Mouse (Mus musculus) cerebellum, adult 18-20 months (tissue): ENCODE data around the gene Atp13a5.

Source experiments
- DNase-seq, 2 experiments: peaks; one replicate each; pipeline ENCODE4 v3.0.0; 2021

The Atp13a5 gene

DNA sequence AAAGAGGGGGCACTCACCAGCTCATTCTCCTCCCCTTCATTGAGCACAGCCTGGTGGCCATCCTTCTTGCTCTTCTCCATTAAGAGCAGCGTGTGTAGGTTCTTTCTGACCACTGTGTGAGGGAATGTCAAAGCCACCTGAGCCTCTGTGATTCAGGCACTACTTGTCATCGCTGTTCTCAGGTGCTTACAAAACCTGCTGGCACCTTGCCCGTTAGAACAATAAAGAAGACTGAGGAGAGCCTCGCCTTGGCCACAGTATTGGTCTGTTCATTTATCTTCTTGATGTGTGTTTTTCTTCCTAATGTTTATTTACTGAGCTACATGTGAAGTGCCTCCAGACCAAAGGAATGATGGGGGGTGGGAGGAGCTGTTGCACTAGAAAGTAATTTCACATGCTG, at the start of gene Atp13a5:
Gene Atp13a5, minus strand, starts transcription at position 275 of the 400 bp plus-strand sequence.
- DNase-seq, result no peak

DNA sequence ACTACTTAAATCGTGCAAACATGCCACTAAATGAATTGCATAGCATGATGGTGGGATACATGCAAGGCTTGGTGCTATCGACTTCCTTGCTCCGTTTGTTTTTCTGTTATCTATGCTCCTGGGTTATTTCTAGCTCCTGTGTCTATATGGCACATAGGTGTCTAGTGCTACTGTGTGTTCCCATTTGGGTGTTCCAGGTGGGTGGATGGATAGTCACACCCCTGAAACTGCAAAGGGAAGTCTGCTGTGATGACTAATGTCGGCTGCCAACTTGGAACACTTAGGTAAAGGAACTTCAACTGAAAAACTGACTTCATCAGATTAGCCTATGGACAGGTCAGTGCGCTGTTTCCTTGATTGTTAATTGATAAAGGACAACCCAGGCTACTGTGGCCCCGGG, 36.3 kb upstream of the Atp13a5 start:
- DNase-seq, result no peak

DNA sequence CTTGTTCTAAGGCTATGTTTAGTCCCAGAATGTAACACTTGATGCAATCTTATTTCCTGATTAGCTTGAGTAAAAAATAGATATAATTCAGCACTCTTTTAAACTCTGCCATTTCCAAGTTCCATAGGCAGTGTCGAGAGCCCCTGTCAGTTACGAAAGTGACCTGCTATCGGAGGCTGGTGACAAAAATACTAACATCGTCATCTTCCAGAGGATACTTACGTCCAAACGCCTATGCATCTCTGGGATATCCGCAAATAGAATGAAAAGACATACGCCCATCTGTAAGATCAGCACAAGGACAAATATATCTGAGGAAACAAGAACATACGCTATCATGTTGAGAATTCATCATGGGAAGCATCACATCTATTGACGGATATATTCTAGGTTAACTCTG, 28.8 kb upstream of the Atp13a5 start:
- DNase-seq, result no peak

DNA sequence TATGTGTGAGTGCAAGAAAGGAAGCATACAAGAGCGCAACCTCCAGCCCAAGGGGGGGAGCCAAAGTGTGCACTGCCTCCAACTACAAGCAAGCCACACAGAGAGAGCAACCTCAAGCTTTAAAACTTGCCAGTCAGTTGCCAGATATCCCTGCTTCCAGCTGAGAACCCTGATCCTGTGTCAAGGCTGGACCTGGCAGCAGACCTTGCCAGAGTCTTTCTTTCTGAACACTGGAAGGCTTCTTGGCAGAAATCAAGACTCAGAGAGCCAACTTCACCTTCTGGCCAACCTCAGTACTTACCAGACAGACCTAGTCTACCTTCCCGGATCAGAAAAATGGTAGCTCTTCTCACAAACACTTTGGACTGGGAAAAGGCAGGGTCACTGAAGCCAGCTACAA, 20.5 kb upstream of the Atp13a5 start:
- peak; percentile 27 to 29 for DNase-seq

DNA sequence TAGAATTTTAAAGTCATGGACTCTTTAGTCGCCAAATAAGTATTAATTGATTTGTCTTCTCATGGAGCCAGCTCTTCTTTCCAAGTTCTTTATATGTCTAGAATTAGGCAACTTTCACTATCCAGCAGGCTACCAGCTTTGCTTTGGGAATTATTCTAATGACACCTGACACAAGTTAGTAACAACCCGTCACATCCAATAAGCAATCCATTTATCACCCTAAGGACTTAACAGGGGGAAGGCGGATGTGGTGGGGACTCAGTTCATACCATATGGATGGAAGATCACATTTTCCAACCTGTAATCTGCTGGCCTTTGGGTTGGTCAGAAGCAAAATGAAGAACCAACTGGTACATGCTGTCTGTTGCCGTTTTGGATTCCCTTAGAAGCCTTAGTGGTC, 6.2 kb upstream of the Atp13a5 start:
- DNase-seq, result no peak

DNA sequence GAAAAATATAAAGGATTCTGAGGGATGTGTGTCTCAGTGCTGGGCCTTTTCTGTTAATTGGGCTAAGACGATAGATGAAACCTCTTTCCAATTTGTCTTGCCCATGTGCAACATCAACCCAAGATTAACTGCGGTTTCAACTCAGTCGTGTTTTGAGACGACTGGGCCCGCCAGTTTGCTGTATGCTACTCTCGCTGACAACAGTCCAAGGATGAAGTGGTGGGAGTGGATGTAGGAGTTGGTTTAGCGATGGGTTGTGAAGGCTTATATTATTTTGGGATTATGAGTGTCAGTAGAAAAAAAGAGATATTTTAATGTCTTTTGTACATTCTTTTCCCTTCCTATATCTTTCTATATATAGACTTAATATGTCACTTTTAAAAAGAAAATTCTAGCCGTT, 3.9 kb downstream of the Atp13a5 start:
- DNase-seq, result no peak

DNA sequence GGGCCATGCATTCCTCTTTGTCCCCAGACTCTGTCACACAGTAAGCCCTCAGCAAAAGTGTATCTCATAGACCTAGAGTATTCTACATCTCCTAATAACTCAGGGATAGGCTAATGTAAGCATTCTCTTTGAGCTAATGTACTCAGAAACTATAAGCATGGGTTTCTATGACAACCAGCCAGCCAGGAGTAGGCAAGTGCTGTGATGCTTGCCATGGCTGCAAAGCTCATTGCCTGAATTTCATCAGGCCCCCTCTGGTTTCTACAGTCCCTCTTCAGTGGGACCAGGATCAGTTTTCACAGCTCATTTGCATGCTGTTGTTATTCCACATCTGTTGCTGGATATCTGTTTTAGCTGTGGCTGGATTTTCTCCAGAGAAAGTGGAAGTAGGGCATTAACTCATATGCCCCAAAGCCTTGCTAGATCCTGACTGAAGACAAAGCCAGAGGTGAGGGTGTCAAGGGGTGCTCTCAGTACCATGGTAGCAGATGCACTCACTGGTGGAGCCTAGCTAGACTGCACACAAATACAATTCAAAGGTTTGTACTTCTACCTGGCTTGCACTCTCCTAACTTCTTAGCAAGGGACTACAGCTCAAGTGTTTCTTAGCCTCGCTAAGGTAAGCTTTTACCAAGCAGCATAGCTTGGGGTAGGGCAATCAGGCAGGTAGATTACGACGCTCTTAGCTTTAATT, 47.0 kb downstream of the Atp13a5 start:
- no peak for DNase-seq

DNA sequence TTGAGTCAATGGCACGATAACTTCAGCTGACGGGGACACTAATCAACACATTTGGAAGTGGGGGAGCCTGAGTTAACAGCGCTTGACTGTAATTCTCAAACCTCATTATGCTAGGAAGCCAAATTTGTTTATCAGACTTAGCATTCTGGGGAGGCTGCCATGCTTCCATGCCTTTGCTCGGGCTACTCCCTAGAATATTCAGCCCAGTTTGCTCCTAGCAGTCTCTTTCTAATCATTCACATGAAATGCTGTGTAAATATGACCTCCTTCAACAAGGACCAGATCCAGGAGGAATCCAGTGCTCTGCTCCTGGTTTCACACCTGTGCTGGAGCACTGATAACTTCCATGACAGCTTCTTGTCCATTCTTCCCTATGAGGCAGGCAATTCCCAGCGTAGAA, 47.6 kb downstream of the Atp13a5 start:
- no peak for DNase-seq

DNA sequence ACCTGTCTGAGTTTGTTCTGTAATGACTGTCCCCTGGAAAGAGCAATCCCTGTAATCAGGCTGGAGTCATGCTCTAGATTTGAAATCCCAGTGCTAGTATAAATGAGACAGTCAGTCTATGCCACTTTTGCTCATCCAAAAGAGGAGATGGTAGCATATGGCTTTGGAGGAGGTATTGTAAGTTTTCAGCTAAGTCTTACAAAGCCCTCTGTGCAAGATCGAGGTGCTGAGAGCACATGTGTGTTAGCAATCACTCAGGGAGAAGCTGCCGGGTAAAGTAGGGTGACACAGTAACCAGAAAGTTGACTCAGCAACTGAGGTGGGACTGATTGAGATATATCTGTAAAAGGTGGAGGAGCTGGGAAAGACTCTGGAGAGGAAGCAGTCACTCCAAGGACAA, 49.3 kb downstream of the Atp13a5 start:
- DNase-seq, result no peak

DNA sequence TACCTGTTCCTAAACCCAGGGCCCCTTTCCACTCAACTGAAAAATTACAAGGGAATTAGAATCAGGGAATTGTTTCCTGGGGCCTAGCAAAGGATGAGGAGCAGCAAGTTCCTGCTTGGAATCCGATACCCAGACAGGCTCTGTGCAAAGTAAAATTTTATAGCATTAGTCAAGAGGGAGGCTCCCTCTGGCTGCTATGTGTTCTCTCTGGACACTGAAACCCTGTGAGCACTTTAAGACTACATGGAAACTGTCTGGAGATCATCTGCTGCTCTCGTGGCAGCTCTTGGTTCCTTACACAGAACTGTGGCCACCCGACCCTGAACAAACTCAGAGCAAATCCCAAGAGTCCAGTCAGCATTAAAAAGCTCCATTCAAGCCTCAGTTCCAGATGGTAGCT, 50.6 kb downstream of the Atp13a5 start:
- no peak for DNase-seq

DNA sequence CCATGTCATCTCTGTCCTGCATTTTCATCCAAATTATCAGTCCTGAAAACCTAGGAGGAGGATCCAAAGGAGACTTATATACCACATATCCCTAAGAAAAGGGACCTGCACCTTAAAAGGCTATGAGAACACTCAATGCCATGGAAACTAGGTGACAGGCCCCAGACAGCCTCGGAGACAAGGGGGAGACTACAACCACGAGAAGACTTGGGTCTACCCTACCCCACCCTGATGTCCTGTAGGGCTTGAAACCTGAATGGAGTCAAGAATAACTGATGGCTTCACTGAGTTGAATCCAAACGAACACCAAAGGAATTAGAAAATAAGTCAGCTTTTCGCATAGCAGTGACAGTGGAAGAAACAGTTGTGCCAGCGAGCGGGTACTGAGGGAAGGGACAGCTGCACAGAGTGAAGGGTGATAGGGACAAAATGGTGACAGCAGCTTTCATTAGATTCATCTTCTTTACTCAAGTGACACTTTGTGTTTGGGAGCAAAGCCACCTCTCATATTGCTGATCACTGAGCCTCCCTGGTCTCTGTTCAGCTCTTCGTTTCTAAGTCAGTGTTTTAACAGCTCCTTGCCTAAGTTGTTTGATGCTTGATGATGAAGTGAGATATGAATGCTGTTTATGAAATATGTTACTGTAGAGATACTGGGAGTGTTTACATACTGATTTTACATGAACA, 53.2 kb downstream of the Atp13a5 start:
- no peak for DNase-seq

DNA sequence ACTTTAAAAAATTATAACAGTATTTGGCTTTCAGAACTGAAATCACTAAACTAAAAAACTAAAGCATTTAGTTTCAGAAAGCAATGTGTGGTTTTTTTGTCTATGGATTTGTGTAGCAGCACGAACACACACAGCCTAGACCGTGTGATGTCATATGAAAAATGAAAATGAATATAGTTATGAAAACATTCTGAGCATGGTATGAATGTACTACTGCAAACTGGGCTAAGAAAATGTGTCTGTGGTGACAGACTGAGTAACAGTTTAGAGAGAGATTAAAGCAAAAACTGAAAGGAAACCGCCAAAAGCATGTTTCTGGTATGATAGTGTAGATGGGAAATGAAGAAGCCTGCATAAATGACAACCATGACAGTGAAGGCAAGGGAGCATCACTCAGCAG, 57.8 kb downstream of the Atp13a5 start:
- DNase-seq, result no peak

DNA sequence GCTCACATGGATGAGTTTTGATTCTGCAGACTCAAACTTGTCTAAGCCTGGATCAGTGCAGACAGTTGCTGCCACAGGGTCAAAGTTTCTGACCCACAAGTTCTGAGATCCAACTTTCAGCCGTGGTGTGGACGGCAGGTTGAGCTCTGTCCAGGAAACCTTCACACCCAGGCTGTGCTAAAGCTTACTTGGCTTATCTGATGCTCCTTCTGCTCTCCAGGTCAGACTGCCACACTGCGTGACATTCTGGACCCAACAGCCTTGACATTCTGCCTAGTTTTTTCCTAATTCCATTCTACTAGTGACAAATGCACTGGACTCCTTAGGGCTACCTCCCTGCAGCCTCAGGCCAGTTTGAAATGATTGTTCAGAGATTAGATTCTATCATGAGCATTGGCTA, 63.1 kb downstream of the Atp13a5 start:
- DNase-seq, result no peak

DNA sequence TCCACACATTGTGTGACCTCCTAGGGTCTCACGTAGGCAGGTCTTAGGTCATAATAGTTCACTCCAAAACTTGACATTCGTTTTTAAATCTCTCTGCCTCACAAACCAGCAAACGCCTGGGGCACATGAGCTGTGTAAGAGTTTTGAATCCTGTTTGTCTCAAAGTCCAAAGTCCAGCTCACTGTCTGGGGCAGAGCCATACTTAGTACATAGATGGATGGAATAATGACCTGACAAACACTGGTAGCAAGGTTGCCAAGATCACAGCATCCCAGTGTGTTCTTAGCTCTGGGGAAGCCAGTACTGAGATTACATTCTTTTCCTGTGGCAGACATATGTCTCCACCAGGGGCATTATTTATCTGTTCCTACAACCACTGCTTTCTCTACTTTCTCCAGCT, 63.5 kb downstream of the Atp13a5 start:
- no peak for DNase-seq

DNA sequence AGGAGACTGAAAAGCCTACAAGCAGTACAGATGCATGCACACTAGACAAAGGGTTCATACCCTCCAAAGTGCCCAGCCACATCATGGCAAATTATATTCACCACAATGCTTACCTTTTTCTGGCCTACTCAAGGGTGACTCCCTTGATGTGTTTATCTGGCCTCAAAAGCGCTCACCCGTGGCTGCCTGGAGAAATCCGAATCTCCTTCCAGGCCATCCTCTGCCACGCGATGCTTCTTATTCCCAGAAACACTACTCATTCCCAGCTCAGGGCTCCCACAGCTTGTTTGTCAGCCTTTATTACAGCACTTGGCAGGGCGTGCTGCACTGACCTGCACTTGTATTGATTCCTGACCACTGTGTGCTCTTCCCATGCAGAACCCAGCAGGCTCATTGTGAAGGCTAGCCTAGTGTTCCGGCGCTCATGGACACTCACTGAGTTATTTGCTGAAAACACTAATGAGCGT, 80.9 kb downstream of the Atp13a5 start:
- no peak for DNase-seq

DNA sequence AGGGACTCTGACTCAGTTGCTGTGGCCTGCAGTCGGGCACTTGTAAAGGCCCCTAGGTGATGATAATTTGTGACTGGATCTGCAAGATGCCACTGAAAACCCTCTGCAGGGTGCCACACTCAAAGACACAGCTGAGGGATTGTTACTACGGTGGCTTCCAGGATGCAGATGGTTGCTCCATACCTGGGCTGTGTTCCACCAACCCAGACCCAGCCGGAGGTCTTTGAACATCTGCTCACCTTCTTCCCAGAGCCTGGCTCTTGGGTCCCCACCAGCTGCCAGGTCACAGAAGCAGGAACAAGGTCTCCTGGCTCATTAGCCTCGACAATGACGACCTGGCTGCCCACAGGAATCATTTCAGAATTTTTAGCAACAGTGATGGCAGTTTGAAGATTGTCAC, 97.8 kb downstream of the Atp13a5 start:
- DNase-seq, result peak; percentile 4 to 7

DNA sequence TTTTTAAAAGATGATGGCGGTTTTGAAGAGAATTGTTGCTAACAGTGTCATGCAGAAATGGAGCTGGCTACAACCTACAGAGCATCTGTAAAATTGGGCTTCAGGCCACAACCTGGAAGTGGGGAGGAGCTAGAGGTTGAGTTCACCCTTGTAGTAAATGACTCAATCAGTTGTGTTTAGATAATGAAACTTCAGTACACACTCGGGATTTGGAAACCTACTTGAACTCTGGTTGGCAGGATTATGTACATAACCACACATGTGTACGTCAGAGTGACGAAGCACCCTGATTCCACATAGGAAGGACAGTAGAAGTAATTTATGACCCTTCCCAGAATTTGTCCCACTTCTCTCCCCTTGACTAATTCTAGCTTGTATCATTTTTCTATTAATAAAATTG, 124.2 kb downstream of the Atp13a5 start:
- no peak for DNase-seq

DNA sequence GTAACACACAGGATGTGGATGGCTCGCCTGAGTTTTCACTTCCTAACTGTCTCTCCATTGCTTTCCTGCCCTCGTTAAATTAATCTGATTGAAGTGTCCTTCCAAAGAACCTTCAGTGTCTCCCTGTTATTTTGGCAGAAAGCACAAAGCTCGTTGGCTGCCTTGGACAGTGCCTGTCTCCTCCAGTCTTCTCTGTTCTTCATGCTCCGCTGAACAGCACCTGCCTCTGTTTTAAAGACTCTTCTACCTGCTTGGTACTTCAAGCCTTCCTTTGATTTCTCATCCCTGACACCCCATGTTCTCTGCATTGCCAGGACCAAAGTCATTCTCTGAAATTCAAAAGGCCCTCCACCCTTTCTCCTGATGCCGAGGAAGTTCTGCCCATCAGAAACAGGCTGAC, 142.6 kb downstream of the Atp13a5 start:
- DNase-seq, result peak in 1 of 2 experiments; percentile 23

DNA sequence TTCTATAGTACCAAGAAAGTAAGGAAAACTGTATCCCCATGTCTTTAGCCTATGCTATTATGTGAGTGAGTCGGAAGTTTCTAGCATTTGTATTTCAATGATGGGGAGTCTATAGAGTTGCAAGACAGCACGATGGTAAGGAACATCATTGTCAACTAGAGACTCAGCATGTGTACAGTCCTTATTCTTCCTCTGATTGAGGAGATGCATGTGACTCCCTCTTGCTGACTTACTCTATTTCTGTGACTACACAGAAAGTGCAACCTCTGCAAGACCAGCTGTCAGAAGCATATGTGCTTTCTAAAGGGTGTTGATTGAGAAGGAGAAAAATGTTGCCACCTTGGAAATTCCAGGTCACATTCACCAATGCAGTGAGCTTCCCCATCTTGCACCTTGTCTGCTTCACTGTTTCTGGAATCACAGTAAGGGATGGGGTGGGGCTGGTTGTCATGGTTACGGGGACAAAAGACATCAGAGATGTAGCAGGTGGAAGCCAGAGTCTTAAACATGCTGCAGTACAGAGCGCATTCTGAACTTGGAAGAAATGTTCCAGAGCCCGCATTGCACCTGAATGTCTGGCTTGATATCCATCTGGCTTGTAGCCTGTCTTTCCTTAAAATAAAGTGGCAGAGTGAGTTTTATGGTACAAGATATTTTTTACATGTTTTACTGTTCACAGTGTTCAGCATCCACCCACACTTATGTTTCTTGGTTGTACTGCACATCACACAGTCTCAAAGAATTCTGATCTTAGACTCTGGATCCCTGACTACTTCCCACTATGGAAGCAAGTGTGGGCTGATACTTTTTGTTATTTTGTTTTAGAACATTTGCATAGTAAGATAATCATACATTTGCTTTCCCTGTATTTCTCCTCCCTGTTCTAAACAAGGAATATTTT, 161.9 kb downstream of the Atp13a5 start:
- DNase-seq, result no peak

DNA sequence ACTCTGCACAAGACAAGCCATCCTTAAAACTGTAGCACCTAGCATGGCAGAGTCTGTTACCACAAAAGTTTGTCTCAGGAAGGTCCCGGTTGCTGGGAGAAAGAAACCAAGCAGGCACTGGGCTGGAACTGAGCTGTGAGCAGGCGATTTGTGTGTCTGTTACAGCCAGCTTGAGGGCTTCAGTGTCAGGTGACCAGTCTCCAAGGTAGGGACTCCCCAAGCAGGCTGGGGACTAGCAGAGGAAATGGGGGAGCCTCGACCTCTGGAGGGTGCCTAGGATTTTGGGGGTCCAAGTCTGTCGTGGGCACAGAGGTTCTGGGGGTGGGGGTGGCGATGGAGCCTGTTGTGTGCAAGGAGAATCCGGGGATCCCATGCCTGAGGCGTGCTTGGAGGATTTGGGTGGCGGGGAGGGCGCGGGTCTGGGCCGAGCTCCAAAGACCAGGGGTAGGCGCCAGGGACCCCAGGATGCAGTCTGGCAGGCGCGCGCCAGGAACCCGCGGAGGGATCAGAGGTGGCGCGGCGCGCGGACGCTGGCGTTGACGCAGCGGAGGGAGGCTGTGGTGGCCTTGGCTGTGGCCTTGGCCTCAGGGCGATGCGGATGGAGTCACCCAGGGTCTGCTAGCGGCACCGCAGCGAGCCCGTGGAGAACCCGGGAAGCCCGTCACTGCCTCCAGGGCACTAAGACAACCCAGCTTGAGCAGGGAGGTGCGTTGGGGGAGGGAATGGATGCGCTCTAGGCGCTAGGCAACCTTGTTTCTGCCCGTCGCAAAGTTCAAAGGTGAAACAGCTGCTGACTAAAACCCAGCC, 168.7 kb downstream of the Atp13a5 start, which contains the start of gene Hrasls:
Gene Hrasls, plus strand, starts transcription at position 91 of the 807 bp plus-strand sequence.
- peak; percentile 62 to 73 for DNase-seq

DNA sequence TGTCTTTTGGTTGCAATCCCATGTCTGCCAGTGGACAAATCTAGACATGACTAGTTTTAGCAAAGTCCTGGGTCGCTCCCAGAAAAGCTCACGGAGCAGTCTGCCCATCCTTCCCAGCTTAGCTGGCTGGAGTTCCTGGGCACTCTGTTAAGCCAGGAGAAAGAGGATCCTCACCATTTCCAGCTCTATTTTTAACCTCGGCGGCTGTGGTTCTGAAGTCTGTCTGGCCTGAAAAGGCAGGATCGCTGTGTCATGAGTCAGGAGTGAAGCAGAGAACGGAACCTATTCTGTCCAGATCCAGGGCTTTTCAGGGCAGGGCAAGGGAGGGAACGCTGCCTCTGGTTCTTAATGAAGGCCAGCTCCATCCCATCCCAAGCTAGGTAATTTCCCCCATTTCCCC, 169.7 kb downstream of the Atp13a5 start:
- DNase-seq, result peak; percentile 38 to 55

DNA sequence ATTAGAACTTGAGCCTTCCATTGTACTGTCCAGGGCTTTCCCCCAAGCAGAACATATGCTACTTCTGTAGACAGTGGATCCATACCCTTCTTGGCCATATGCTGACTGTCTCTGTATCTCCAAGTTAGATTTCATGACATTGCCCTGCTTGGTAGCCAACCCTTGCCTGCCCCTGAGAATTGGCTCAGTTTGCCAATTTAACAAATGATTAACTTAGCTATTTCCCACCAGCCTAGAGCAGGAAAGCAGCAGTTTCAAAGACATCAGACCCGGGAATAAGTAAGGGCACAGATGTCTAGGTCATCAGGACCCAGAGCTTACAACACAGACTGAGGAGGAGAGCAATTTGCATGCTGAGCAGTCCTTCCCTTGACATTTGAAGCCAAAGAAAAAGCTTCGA, 173.0 kb downstream of the Atp13a5 start:
- DNase-seq, result no peak

DNA sequence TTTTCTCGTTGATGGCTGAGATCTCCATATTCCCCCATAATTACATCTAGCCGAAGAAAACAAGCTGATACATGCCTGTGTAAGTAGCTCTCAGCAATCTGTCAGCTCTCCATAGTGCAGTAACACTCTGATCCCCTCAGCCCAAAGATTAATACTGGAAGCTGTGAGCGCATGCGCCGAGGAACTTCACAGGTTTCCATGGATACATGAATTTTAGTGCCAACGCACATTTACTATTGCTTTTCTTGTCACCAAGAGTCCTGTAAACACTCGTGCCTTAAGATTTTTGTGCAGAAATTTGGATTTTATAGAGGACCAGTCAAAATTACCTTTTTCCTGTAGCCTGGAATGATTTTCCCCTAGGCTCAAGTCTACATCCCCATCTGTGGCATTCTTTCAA, 173.7 kb downstream of the Atp13a5 start:
- no peak for DNase-seq
